Comparison of ENCODE assay signal across 8 mouse cellular contexts in the genomic region with DNA sequence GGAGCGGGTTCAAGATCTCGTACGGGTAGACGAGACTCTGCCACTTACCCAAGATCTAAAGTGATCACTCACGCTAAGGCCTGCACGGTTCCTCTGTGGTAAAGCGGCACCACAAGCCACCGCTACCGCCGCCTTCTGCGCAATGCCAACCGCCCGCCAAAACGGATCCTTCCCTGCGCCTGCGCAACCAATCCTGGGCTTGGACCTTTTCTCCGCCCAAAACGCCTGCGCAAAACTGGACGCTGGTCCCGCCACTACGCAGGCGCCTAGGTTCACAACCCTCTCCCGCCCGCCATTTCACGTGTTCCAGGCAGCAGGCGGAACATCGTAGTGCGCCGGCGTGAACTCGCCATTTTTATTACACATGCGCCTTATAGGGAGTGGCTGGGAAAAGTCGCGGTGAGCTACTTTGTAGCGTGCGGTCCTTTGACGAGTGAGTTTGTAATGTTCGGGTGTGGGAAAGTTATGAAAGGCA. TPM values are rescaled to one million over a fixed set of nuclear protein-coding genes. Genes with fewer than 3 reads are reported as not detected.
DNase-seq lines count a peak whose midpoint lies in the region; ATAC-seq and TF ChIP-seq lines count a peak whose summit lies in the region.

A gene (minus strand): TSS at position 132 of the 475 bp plus-strand sequence.

- peak; percentile 94 for ATAC-seq in embryonic facial prominence, embryonic 14.5 days (ENCODE audit: low read depth)
- peak; percentile 94 for ATAC-seq in limb, embryonic 13.5 days (ENCODE audit: low FRiP score, low read depth)
- peak; percentile 94 for ATAC-seq in midbrain, embryonic 16.5 days

- peak; percentile 95 for DNase-seq in 3134 (ENCODE audit: extremely low read depth, insufficient read length, low spot score)
- DNase-seq in adrenal gland, postnatal 4 days (ENCODE audit: low spot score in 2 of 2) = peak; percentile 88 to 97
- DNase-seq in embryonic facial prominence, embryonic 14.5 days (ENCODE audit: low spot score) = peak; percentile 99
- peak; percentile 96 to 99 for DNase-seq in heart, adult 2 months
- peak; percentile 98 to 99 for DNase-seq in kidney, adult 8-10 months
- DNase-seq in spleen, postnatal 10 days (ENCODE audit: low spot score in 2 of 2) = peak; percentile 90 to 95

- TF ChIP-seq CTCF in heart, adult 2 months (IDR thresholded peaks at IDR 0.05) = no peak

- no peaks in the 10 kb centered on the region for H3K9me3 ChIP-seq in embryonic facial prominence, embryonic 14.5 days (ENCODE audit: control insufficient read depth, low read length)
- H3K9me3 ChIP-seq in limb, embryonic 13.5 days = peaks cover 3% of the 10 kb centered on the region; the same call in 1 of the 2 replicates
- H3K9me3 ChIP-seq in midbrain, embryonic 16.5 days (replicated peaks; ENCODE audit: control insufficient read depth, low read length, poor library complexity, severe bottlenecking) = no peaks in the 10 kb centered on the region

- H3K79me2 ChIP-seq in heart, adult 2 months (replicated peaks; ENCODE audit: control insufficient read depth, insufficient read depth, low read length) = no peaks in the 10 kb centered on the region

- peak within 1 kb of the TSS; percentile 92 for H3K9ac ChIP-seq in embryonic facial prominence, embryonic 14.5 days (ENCODE audit: low read depth, low read length)
- peak within 1 kb of the TSS; percentile 78 for H3K9ac ChIP-seq in heart, adult 2 months (ENCODE audit: low read depth, low read length)
- H3K9ac ChIP-seq in limb, embryonic 13.5 days = peak within 1 kb of the TSS; percentile 87
- H3K9ac ChIP-seq in midbrain, embryonic 16.5 days (ENCODE audit: low read depth, low read length) = peak within 1 kb of the TSS; percentile 72

- H3K4me3 ChIP-seq in embryonic facial prominence, embryonic 14.5 days (ENCODE audit: low read depth, low read length) = peak within 1 kb of the TSS; percentile 79
- peak within 1 kb of the TSS; percentile 87 for H3K4me3 ChIP-seq in heart, adult 2 months
- H3K4me3 ChIP-seq in limb, embryonic 13.5 days = peak within 1 kb of the TSS; percentile 72
- H3K4me3 ChIP-seq in midbrain, embryonic 16.5 days (ENCODE audit: low read depth, low read length) = peak within 1 kb of the TSS; percentile 65

- H3K4me1 ChIP-seq in embryonic facial prominence, embryonic 14.5 days (ENCODE audit: control insufficient read depth, insufficient read depth, low read length) = peaks cover 23% of the 10 kb centered on the region
- peaks cover 2% of the 10 kb centered on the region; the same call in 1 of the 2 replicates for H3K4me1 ChIP-seq in heart, adult 2 months (ENCODE audit: control insufficient read depth, insufficient read depth, low read length)
- peaks cover 43% of the 10 kb centered on the region for H3K4me1 ChIP-seq in limb, embryonic 13.5 days
- H3K4me1 ChIP-seq in midbrain, embryonic 16.5 days (ENCODE audit: control insufficient read depth, insufficient read depth, low read length) = peaks cover 40% of the 10 kb centered on the region

- peak; percentile 80 for TF ChIP-seq POLR2A in heart, adult 2 months (IDR thresholded peaks at IDR 0.05; ENCODE audit: insufficient read depth, low read depth, low read length)

- H3K36me3 ChIP-seq in embryonic facial prominence, embryonic 14.5 days (ENCODE audit: control insufficient read depth, insufficient read depth, low read length) = peaks cover 50% of the 10 kb centered on the region
- H3K36me3 ChIP-seq in heart, adult 2 months (ENCODE audit: control insufficient read depth, insufficient read depth, low read length) = peaks cover 28% of the 10 kb centered on the region
- H3K36me3 ChIP-seq in limb, embryonic 13.5 days = peaks cover 47% of the 10 kb centered on the region
- H3K36me3 ChIP-seq in midbrain, embryonic 16.5 days (ENCODE audit: control insufficient read depth, insufficient read depth, low read length) = peaks cover 16% of the 10 kb centered on the region

- no peaks in the 10 kb centered on the region for H3K27me3 ChIP-seq in embryonic facial prominence, embryonic 14.5 days (replicated peaks; ENCODE audit: control insufficient read depth, insufficient read depth, low read length)
- H3K27me3 ChIP-seq in heart, adult 2 months (ENCODE audit: control insufficient read depth, insufficient read depth, low read length) = no peaks in the 10 kb centered on the region
- no peaks in the 10 kb centered on the region for H3K27me3 ChIP-seq in limb, embryonic 13.5 days
- H3K27me3 ChIP-seq in midbrain, embryonic 16.5 days (ENCODE audit: control insufficient read depth, insufficient read depth, low read depth, low read length) = no peaks in the 10 kb centered on the region

- peak; percentile 46; the same call in 1 of the 2 replicates for TF ChIP-seq EP300 in heart, adult 2 months (IDR thresholded peaks at IDR 0.05; ENCODE audit: insufficient read depth, low read depth, low read length)

- WGBS in embryonic facial prominence, embryonic 14.5 days = 0% methylated on average over 39 of the region's 39 CpGs
- WGBS in heart, adult 2 months = under 1% methylated on average over 39 of the region's 39 CpGs
- WGBS in limb, embryonic 13.5 days = under 1% methylated on average over 39 of the region's 39 CpGs
- WGBS in midbrain, embryonic 16.5 days = under 1% methylated on average over 39 of the region's 39 CpGs

- H3K4me2 ChIP-seq in embryonic facial prominence, embryonic 14.5 days (ENCODE audit: low read depth, low read length) = peak within 1 kb of the TSS; percentile 87
- peak within 1 kb of the TSS; percentile 85 for H3K4me2 ChIP-seq in limb, embryonic 13.5 days (replicated peaks)
- H3K4me2 ChIP-seq in midbrain, embryonic 16.5 days (ENCODE audit: low read length) = peak within 1 kb of the TSS; percentile 81

- peak within 1 kb of the TSS; percentile 97 for H3K27ac ChIP-seq in embryonic facial prominence, embryonic 14.5 days (replicated peaks; ENCODE audit: low read depth, low read length)
- peak within 1 kb of the TSS; percentile 94 for H3K27ac ChIP-seq in heart, adult 2 months
- H3K27ac ChIP-seq in limb, embryonic 13.5 days = peak within 1 kb of the TSS; percentile 95
- peak within 1 kb of the TSS; percentile 93 for H3K27ac ChIP-seq in midbrain, embryonic 16.5 days (ENCODE audit: low read length)

- intact Hi-C loops in heart, adult 2 months (cut with DNase I) = loop anchor here (2.0 kb wide), 1 partner anchor 19 kb away; no protein-coding TSS in a partner anchor

RNA-seq across cellular contexts. Expression of the gene that starts here (rescaled TPM):
- total RNA-seq in adrenal gland, postnatal 4 days (2021) = 100 to 1,000 TPM; 111 to 127 TPM
- 112 and 126 TPM in 2 replicates for polyA plus RNA-seq in embryonic facial prominence, embryonic 14.5 days (2014; fragmentation: Nextera tagmentation; extraction: Ambion mirVana)
- 10 to 100 TPM; 56.5 to 57.0 TPM for total RNA-seq in heart, adult 2 months (2021)
- 15.6 and 39.9 TPM in 2 replicates for polyA plus RNA-seq in heart, adult 2 months (2012; rRNA removed)
- 153 and 166 TPM in 2 replicates for polyA plus RNA-seq in limb, embryonic 13.5 days (2015; fragmentation: Nextera tagmentation; extraction: Ambion mirVana)
- 139 and 151 TPM in 2 replicates for polyA plus RNA-seq in midbrain, embryonic 16.5 days (2015; fragmentation: Nextera tagmentation; extraction: Ambion mirVana)

Comparison
In these comparisons a context has a peak if more than half of its experiments do, and no peak if none do; other contexts are left out.
1. Peak in every context shown above with its lines: DNase-seq, ATAC-seq, H3K4me3 ChIP-seq and H3K27ac ChIP-seq.